Mouse (Mus musculus): Measurements from ENCODE around the gene Armt1.

DNA sequence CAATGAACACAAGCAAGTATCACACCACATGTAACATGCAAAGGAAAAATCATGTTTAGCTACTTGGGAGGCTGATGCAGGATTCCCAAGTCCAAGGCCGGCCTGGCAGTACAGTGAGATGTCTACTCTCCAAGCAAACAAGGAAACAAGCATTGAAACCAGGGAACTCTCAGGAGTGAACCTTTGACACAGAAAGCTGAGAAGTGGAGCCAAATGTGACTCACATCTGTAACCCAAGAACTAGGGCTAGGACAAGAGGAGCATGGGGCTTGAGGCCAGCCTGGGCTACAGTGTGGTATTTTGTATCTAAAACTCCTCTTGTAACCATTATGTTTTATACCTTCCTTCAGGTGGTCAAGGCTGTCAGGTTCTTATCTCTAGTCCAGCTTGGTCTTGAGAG is 25.1 kb upstream of the Armt1 start:
- TF ChIP-seq POLR2A (IDR thresholded peaks at IDR 0.05; ENCODE audit: borderline replicate concordance, extremely low read depth, insufficient read depth, insufficient read length, poor library complexity, severe bottlenecking) (no peak), CTCF (IDR thresholded peaks at IDR 0.05; ENCODE audit: borderline replicate concordance, extremely low read depth, insufficient read depth, insufficient read length) (no peak)
